Mouse (Mus musculus): ENCODE results near the gene Hdx. TPM values are rescaled to one million over a fixed set of nuclear protein-coding genes. Genes with fewer than 3 reads are reported as not detected.

The Hdx gene
- polyA plus RNA-seq, 1 experiment = not detected

DNA sequence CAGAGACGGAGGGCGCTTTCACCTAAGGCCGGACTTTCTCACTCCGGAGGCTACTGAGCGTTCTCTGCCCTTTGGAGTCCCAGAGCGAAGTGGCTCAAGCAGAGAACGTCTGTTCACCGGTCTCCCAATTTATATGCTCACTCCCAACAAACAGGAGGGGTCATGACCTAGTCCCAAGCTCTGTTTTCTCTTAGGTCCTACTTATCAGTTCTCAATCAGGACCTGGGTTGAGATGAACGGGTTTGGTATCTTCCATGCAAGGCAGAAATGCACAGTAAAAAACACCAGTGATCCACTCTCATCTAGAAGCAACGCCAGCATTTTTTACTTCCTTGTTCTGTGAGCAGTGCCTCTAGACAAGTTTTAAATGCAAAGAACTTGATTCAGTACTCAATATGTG is 159.0 kb downstream of the Hdx start, which contains the start of gene Rps6ka6:
TSS of gene Rps6ka6 (minus strand) at position 101 of the 400 bp plus-strand sequence.
- H3K4me2 ChIP-seq (ENCODE audit: low read depth) = no peak within 1 kb of the TSS
- H3K79me2 ChIP-seq (ENCODE audit: control insufficient read depth, insufficient read depth) = no peaks in the 10 kb centered on the region
- H3K27me3 ChIP-seq (ENCODE audit: control insufficient read depth, insufficient read depth, insufficient read length) = no peaks in the 10 kb centered on the region
- H3K36me3 ChIP-seq (ENCODE audit: control insufficient read depth, insufficient read depth) = no peaks in the 10 kb centered on the region
- H3ac ChIP-seq (ENCODE audit: control insufficient read depth, insufficient read length) = no peak within 1 kb of the TSS
- TF ChIP-seq CEBPB (IDR thresholded peaks at IDR 0.05; ENCODE audit: insufficient read depth, poor library complexity, severe bottlenecking) = no peak
- no peak for TF ChIP-seq REST (IDR thresholded peaks at IDR 0.05; ENCODE audit: insufficient read depth, insufficient read length)
- TF ChIP-seq TCF12 (IDR thresholded peaks at IDR 0.05; ENCODE audit: insufficient read depth, poor library complexity, severe bottlenecking) = no peak
- TF ChIP-seq USF1 (IDR thresholded peaks at IDR 0.05; ENCODE audit: low read depth) = no peak
- TF ChIP-seq SRF (IDR thresholded peaks at IDR 0.05; ENCODE audit: control insufficient read depth, insufficient read length, low read depth) = no peak
- no peak within 1 kb of the TSS for H3K4me3 ChIP-seq

Other genes starting within 250 kb of the Hdx start
- gene Rps6ka6, start 159.1 kb downstream of the Hdx start, polyA plus RNA-seq (2012; fragmentation: generic; extraction: Trizol) = not detected
- not detected for gene Gm45194, start 194.3 kb upstream of the Hdx start, polyA plus RNA-seq (2012; fragmentation: generic; extraction: Trizol)

Data from myocyte (in vitro differentiated cells).